Mouse (Mus musculus): ENCODE results near the gene Acaca.
"Not testable (repeated sequence)": the region's sequence is repeated elsewhere in the genome, so short reads cannot be mapped to it uniquely, and the experiment has no call there.

Acaca gene

DNA sequence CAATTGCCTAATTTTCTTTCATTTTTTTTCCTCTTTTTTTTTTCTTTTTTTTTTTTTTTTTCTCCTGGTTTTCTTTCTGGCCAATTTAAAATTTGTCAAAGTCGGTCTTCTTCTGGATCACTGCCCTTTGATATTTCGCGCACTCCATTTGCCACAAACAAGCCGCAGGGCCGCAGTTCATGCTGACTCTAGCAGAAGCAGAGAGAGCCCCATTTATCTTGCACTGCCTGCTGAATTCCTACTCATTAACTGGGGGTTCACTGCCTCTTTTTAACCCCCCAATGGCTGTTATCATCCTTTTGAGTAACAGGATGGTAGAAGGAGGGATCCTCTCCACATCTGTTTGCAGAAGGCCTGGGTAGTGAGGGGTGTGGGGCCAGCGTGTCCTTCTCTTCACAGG is 254.4 kb downstream of the Acaca start:
- DNase-seq (ENCODE audit: low read depth, low spot score), result no peak

DNA sequence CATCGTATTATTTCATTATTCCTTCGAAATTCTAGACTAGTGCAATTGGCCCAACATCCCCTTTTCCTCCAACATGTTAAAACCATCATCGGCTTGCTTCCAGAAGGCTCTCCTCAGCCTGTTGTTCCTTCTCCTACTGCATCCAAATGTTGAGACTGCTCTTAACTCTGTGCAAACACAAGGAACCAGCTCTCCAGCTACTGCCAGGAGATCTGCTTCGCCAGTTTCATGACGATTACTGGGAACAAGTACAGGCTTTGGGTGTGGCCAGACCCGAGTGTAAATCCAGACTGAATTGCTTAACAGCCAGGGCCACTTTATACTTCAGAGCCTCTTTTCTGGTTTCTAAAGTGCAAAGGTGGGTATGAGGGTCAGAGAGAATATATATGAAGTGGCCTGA is 259.9 kb downstream of the Acaca start:
- DNase-seq (ENCODE audit: low read depth, low spot score), result no peak

DNA sequence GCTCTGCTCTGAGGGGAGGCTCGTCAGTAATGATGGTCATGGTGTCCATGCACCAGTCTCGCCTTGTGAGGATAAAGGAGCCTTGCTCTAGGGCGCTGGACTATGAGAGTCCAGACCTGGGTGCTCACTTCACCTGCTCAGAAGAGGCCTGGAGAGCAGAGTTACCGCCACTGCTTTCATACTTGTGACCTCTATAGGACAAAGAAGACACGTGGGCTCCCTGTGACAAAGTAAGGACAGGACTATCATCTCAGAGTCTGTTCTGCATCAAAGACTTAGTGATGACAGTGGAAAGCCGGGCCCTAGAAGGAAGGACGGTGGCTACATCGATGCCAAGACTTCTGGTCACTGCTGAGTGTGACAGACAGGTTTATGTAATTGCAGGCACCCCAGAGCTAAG is 261.7 kb downstream of the Acaca start:
- DNase-seq (ENCODE audit: low read depth, low spot score), result no peak

DNA sequence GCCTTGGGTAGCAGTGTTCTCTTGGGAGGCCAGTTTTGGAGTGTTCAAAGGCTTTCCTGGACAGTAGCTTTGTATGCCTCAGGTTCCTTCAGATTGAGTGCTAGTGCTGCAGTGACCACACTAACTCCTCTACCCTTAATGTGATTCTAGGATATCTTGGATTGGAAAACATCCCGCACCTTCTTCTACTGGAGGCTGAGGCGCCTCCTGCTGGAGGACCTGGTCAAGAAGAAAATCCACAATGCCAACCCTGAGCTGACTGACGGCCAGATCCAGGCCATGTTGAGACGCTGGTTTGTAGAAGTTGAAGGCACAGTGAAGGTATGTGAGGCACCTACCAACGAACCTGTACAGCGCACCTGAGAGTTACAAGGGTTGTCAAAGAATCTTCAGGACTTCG is 262.6 kb downstream of the Acaca start:
- not testable (repeated sequence) for DNase-seq (ENCODE audit: low read depth, low spot score)

DNA sequence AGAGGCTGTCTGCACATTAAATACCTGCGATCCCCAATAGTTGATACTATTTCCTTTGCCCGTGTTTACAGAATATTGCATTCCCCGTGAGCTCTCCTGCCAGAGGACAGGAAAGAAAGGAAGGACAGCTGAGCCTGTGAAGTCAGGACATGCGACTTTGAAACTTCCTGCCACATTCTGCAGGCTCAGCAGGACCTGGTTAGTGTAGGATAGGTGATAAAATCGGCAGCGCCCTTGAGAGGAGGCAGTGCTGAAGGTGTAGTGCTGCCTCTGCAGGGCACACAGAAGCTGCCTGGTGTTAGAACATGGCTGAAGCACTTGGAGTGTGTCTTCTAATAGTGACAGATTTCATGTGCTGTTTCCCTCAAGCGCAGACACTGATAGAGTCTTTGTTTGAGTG is 264.1 kb downstream of the Acaca start:
- no peak for DNase-seq (ENCODE audit: low read depth, low spot score)

DNA sequence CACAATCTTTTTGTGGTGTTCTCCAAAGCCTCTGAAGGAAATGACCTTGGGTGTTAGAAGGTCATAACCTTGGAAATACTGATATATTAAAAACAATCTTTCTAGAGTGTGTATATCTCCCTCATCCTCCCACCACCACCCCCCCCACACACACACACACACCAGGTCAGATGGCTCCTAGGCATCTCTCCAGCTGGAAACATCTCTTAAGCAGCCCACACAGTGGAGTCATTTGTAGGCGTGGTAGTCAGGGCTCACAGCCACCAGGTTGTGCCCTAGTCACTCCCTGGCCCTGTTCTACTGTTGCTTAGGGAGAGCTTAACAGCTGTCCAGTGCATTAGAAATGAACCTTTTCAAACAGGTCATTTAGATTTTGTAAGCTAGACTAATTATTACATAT is 265.5 kb downstream of the Acaca start:
- peak; percentile 72 for DNase-seq (ENCODE audit: low read depth, low spot score)

DNA sequence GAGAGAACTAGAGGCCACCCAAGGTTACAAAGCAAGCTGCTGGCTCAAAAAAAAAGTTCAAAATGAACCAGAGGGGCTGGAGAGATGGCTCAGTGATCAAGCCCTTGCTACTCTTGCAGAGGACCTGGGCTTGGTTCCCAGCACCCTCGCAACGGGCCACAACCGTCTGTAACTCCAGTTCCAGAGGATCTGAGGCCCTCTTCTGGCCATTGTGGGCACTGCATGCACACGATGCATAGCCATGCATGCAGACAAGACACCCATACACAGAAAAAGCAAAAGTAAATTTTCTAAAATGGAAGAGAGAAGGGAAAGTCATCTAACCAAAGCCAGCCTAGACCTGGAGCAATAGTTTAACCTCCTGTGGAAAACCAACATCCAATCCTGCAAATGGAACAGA is 277.3 kb downstream of the Acaca start:
- no peak for DNase-seq (ENCODE audit: low read depth, low spot score)

DNA sequence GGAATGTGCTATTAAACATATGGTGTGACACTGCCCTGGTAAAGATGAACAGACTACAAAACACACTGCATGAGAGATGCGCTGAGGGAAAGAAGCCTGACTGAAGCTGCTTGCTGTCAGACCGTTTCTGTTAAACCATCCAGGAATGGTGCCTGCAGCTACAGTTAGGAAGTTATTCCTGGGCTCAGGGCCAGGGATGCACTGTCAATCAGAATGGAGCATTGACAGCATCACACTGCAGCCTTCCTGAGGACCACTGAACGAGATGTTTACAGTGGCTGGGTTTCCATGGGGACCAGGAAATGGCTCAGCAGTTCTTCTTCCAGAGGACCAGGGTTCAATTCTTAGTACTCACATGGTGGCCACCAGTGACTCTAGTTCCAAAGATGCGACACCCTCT is 280.9 kb downstream of the Acaca start:
- DNase-seq (ENCODE audit: low read depth, low spot score), result peak; percentile 16

DNA sequence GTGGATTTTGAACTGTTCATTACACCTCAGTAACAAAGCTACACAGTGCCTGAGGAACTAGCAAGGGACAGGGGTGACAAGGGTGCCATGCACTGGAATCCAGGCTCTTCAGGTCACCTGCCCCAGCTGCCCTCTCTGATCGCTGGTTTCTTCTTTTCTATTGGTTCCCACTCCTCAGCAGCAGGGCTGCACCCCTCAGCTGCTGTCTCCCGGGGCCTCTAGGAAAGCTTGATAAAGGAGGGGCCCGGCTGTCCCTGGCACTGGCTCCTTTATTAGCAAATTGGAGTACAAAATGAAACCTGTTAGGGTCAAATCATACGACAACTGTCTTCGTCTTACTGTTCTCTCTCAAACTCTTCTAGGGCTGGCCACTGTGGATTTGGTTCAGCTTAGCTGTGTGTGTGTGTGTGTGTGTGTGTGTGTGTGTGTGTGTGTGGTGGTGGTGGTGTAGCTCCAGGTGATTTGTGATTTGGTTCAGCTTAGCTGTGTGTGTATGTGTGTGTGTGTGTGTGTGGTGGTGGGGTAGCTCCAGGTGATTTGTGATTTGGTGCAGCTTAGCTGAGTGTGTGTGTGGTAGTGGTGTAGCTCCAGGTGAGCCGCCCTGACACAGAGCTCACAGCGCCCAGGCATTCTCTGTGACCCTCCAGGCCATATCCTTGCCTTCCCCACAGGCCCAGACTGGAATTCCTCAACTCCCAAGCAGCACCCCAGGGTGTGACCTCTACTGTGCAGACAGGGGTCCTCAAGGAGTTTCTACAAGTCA is 281.6 kb downstream of the Acaca start:
- DNase-seq (ENCODE audit: low read depth, low spot score), result no peak

DNA sequence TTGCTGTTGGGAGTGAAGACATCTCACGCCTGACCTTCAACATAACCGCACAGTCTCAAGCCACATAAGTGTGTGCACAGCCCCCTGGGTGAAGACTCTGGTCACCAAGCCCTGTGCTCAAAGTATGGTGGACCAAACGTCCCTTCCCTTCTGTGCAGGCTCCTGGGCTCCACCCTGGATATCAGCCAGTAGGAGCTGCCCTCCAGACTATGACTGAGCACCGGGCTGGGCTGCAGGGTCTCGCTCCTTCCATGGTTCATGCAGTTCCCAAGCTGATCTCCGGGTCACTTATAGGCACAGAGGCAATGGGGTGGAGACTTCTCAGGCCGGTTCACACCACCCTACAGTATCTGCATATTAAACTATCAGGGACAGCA is 282.2 kb downstream of the Acaca start:
- no peak for DNase-seq (ENCODE audit: low read depth, low spot score)

DNA sequence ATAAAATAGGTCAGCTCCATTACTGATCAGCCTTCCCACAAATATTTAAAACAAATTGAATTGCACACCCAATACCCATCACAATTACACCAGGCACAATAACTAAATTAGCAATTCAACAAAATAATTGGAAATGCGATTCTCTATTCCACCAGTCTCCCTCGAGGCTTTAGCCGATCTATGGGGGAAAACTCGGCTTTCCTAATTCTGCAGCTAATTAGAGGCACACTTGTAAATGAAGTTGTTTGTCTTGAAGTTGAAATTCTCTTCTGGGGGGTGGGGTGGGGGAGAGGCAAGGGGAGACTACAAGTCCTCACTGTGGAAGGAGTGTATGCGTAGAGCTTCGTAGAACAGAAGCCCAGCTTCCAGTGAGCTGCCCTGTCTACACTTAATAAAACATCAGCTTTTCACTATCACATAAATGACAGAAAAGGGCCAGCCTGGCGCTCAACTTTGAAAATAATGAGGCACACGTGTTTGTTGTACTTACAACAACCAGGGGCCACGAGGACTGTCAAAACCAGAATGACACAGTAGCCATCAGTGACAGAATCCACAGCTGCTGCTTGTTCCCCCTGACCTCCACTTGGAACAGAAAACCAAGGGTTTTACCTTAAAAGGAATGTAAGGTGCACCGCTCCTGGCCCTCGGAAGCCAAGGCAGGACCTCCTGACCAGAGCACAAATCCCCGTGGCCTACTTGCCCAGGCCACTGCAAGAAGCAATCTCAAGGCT is 282.9 kb downstream of the Acaca start:
- no peak for DNase-seq (ENCODE audit: low read depth, low spot score)

DNA sequence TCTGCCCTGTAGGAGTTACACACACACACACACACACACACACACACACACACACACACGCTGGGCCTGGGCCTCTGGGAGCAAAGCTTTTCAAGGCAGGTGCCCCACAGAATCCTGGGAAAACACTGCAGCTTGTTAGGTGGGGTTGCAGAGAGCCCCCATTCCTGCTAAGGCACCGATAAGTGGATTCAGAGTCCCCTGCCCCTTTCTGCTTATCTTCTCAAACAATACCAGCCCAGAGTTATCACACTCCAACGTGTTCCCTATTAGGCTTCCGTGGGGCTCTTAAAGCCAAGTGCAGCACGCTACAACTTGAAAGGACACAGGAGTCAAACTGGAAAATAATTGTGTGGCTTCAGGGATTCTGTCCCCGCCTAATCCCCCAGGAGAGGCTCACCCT is 283.6 kb downstream of the Acaca start:
- DNase-seq (ENCODE audit: low read depth, low spot score), result no peak

DNA sequence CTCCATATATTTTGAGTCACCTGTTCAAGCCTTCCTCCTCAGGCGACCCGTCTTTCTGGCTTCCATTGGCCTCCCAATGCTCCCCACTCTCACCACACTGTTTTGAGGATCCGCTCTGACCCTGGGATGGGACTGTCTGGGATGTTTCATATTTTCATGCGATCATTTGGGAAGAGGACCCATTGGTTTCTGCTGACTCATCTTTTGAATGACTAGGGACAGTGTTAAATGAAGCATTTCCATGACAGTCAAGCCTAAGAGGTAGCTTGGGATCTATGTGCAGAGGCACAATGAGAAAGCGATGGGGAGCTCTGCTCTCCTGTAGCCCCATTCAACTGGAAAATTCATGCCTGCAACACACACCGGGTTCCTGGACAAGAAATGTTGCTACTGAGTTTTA is 291.3 kb downstream of the Acaca start:
- DNase-seq (ENCODE audit: low read depth, low spot score), result no peak

DNA sequence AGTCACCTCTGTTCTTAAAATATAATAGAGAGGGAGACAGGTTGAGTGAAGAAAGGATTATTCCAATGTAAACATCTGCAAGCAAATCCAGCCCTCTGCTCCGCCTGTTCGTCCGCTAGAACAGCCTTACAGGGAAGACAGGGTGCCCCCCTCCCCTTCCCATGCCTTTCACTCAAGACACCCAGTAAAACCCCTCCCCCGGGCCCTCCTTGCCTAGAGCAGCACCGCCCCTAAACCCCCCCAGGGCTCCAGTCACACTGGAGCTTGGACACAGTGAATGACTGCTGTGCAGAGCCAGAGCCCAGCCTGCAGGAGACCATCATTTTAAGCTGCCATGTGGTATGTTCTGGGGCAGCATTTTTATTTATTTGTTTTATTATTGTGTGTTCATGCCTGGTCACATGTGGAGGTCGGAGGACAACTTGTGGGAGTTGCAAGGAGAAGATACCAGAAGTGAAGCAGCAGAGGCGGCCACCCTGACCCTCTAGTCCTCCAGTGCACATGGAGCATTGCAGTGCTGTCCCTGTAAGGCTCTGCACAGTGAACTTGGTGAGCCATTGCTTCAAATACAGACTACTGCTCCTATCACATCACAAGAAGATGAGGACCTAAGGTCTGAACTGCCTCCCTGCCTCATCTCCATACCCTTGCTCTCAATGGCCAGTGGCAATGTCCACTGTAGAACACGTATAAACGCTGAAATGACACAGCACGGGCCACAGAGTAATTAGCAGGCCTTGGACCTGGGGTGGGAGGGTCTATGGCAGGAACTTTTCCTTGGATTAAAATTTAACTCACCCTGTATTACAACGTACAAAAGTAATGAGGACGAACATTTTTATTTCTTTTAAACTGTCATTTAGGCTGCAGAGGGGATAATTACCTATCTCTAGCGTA is 296.5 kb downstream of the Acaca start:
- no peak for DNase-seq (ENCODE audit: low read depth, low spot score)

DNA sequence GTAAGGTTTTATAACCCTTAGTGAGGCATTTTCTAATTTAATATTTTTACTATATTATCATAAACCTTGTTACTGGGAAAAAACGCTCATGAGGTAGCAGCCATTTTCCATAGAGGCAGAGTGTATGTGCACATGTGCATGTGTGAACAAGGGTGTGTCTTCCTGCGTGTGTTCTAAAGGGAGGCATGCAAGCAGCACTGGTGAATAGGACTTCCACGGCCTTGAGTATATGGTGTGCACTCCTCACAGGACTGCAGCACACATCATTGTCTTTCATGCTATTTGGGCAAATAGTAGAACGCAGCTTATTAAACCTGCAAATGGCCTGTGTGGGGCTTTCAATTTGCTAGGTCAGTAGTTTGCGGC is 297.1 kb downstream of the Acaca start:
- DNase-seq (ENCODE audit: low read depth, low spot score), result no peak

DNA sequence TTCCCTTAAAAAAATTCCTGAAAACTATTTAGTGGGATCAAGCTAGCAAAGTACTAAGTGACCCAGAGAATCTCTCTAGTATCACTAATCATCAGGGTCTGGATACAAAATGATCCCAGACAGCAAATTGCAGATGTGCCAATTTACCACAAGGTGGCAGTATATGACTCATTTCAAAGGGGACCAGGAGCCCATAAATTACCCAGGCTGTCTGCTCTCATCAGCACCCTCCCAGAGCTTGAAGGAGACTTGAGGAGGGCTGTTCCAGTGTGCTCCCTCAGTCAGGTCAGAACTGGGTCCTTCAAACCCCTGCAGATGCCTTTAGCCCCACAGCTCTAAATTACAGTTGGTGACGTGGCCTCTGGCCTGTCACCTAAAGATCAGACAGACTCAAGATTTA is 300.1 kb downstream of the Acaca start:
- peak; percentile 72 for DNase-seq (ENCODE audit: low read depth, low spot score)

DNA sequence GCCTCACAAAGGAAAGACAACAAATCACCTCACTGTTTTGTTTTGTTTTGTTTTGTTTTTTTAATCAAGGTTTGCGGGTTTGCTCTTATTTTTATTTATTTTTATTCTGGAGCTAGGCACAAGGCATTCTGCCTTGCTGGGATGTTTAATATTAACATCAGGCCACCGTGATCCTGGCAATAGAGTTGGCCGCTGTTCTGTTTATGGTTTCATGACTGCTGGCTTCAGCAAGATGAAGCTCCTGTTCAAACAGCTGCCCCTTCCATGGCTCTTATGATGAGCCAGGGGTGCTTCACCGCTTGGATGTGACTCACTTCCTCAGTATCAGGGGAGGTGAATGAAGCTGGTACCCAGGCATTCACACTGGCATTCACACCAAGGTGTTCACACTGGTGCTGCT is 300.9 kb downstream of the Acaca start:
- DNase-seq (ENCODE audit: low read depth, low spot score), result no peak

DNA sequence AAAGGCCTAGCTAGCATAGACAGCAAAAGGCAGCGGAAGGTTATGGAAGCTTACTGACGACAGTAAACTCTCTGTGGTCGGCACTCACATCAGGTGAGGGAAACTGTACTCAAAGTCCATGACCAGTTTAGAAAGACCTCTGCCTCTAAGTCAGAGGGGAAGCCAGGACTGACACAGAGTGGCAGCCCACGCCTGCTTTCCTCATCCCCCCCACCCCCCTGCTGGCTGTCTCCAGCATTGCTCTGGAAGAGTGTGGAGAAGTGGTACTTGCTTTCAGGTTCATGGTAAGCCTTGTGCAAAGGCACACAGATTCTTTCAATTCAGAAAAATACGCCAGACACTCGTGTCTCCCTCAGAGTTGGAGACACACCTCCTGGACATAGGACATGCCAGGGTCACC is 305.4 kb downstream of the Acaca start:
- no peak for DNase-seq (ENCODE audit: low read depth, low spot score)

DNA sequence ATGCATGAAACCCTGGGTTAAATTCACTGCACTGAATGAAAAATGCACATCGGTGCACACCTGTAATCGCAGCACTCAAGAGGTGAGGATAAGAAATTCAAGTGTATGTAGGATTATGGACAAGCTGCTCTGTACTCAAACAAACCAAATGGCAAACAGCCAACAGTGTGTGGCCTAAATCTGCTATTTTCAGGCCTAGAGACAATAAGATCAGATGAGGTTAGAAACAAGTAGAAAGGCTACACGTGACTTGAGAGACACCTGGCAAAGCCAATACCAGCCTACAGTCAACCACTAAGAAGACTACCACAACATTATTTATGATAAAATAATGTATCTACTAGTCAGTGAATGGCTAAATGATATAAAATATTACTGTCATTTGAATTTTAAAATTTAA is 310.9 kb downstream of the Acaca start:
- no peak for DNase-seq (ENCODE audit: low read depth, low spot score)

DNA sequence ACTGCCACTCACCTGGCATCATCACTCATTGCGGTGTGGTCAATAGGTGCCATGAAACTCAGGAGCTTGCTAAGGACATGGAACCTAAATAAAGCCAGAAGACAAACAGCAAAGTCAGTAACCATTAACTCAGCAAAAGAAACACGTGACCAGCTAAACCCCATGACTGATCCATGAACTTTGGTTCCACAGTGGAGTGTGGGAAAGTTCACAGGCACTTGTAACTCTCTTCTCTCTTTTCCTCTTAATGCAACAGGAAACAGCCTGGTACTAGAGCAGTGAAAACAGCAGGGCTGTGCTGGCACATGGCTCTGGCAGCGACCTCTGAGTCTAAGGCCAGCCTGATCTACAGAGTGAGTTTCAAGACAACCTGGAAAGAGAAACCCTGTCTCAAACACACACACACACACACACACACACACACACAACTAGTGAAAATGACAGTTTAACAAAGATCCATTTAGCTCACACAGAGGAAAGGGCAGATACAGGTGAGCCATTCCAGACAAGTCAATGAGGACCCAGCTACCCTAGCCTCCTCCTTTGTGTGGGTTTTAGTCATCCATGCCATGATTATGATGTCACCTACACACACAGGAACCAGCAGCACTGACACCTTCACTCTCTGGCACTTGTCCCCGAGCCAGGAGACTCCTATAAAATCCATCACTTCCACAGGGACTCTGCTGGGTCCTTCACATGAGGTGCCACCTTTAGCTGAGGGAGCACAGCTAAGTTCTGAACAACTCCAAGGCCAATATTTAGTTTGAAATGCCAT is 313.3 kb downstream of the Acaca start:
- no peak for DNase-seq (ENCODE audit: low read depth, low spot score)
